Mouse (Mus musculus) stomach, embryonic 14.5 days (tissue): ENCODE measurements at regions not wholly inside any gene's neighbourhood (a gene's known extent, or its start where the extent isn't known, plus 50 kb on each side); places are given as distances from the start of the nearest gene placed in this dataset.

ENCODE experiments used
- ATAC-seq: fragments of 200-750 bp; cut with Nextera tagmentation; 2 replicates; pipeline ENCODE4 v1.8.0; 2017; ENCODE audit warnings: low read depth, moderate TSS enrichment; ENCODE audit not compliant: insufficient number of reproducible peaks, insufficient read depth, low FRiP score
- H3K27ac ChIP-seq: fragments of 300-500 bp; sonication (generic); 2 replicates; pipeline ENCODE4 v1.5.1; 2014; ENCODE audit warnings: mild to moderate bottlenecking, low read length, moderate library complexity, mixed read lengths
- H3K27me3 ChIP-seq: fragments of 300-500 bp; sonication (generic); 2 replicates; pipeline ENCODE4 v1.6.1; 2014; ENCODE audit warnings: low read length, control low read depth, mixed read lengths; ENCODE audit not compliant: control insufficient read depth, insufficient read depth
- H3K36me3 ChIP-seq: fragments of 300-500 bp; sonication (generic); 2 replicates; pipeline ENCODE4 v1.6.1; 2014; ENCODE audit warnings: mild to moderate bottlenecking, control low read depth, low read length, moderate library complexity, mixed read lengths; ENCODE audit not compliant: control insufficient read depth, insufficient read depth
- H3K4me1 ChIP-seq: fragments of 300-500 bp; sonication (generic); 2 replicates; pipeline ENCODE4 v1.6.1; 2014; ENCODE audit warnings: low read length, control low read depth, mixed read lengths; ENCODE audit not compliant: control insufficient read depth, insufficient read depth
- H3K4me2 ChIP-seq: fragments of 300-500 bp; sonication (generic); replicated peaks from 2 replicates; pipeline ENCODE4 v1.6.1; 2014; ENCODE audit warnings: low read depth, low read length, control low read depth
- H3K4me3 ChIP-seq: fragments of 300-500 bp; sonication (generic); 2 replicates; pipeline ENCODE4 v1.5.1; 2014; ENCODE audit warnings: low read depth, low read length, control low read depth
- H3K9ac ChIP-seq: fragments of 300-500 bp; sonication (generic); replicated peaks from 2 replicates; pipeline ENCODE4 v1.6.1; 2014; ENCODE audit warnings: low read depth, mild to moderate bottlenecking, control low read depth, low read length, moderate library complexity, mixed read lengths
- H3K9me3 ChIP-seq: fragments of 300-500 bp; sonication (generic); 2 replicates; pipeline ENCODE4 v1.6.1; 2016; ENCODE audit warnings: low read depth, low read length, control low read depth; ENCODE audit not compliant: control insufficient read depth
- WGBS: fragments of 180-500 bp; shearing (Covaris S2); extraction: QIAGEN DNeasy Blood & Tissue Kit; methylation state at CpG from one replicate; pipeline ENCODE4 v1.1.7; 2014; 5-methylcytosine and 5-hydroxymethylcytosine counted together

- H3K9ac ChIP-seq = no peak overlapping the region
- no peak overlapping the region for H3K4me2 ChIP-seq
- WGBS = 72% methylated on average over 5 of the region's 5 CpGs
- no peaks in the 10 kb centered on the region for H3K27me3 ChIP-seq
- no peak overlapping the region for H3K4me3 ChIP-seq
- no peaks in the 10 kb centered on the region for H3K36me3 ChIP-seq
- no peak for ATAC-seq
- no peaks in the 10 kb centered on the region for H3K9me3 ChIP-seq
- no peak overlapping the region for H3K27ac ChIP-seq
- H3K4me1 ChIP-seq = no peaks in the 10 kb centered on the region
Measured at GRCm38 (mm10) chr2:147627096-147627495, 265.4 kb downstream of the Pax1 start.

- H3K9ac ChIP-seq = no peak overlapping the region
- H3K4me3 ChIP-seq = no peak overlapping the region
- H3K4me2 ChIP-seq = no peak overlapping the region
- no peaks in the 10 kb centered on the region for H3K27me3 ChIP-seq
- WGBS = 82% methylated on average over 4 of the region's 4 CpGs
- H3K36me3 ChIP-seq = no peaks in the 10 kb centered on the region
- no peak overlapping the region for H3K27ac ChIP-seq
- no peak for ATAC-seq
- H3K4me1 ChIP-seq = no peaks in the 10 kb centered on the region
- no peaks in the 10 kb centered on the region for H3K9me3 ChIP-seq
Measured at GRCm38 (mm10) chr2:147623116-147623515, 261.4 kb downstream of the Pax1 start.

- no peaks in the 10 kb centered on the region for H3K36me3 ChIP-seq
- H3K27me3 ChIP-seq = no peaks in the 10 kb centered on the region
- no peaks in the 10 kb centered on the region for H3K9me3 ChIP-seq
- H3K9ac ChIP-seq = no peak overlapping the region
- no peak overlapping the region for H3K27ac ChIP-seq
- no peak overlapping the region for H3K4me2 ChIP-seq
- H3K4me1 ChIP-seq = no peaks in the 10 kb centered on the region
- H3K4me3 ChIP-seq = no peak overlapping the region
- ATAC-seq = no peak
- WGBS = 76% methylated on average over 10 of the region's 10 CpGs
Measured at GRCm38 (mm10) chr2:147617849-147618248, 256.1 kb downstream of the Pax1 start.

DNA sequence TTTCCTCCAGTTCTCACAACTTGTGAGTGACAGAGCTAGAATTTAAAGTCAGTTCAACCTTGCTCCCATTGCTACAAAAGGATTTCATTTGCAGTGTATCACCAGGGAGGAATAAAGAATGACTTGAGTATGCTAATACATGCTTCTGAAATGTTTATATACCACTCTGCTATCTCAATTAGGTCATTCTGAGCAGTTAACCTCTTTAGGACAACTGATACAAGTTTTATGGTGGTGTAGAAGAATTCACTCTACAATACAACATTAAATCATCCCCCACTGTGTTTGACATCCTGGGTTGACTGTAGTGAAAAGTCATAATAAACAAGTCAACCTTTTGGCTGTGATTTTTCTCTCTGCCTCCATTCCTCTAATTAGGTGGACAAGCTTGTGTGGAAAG is 248.6 kb downstream of the Pax1 start:
- no peaks in the 10 kb centered on the region for H3K36me3 ChIP-seq
- H3K27me3 ChIP-seq = no peaks in the 10 kb centered on the region
- H3K4me3 ChIP-seq = no peak overlapping the region
- H3K4me1 ChIP-seq = no peaks in the 10 kb centered on the region
- no peak for ATAC-seq
- H3K9ac ChIP-seq = no peak overlapping the region
- H3K27ac ChIP-seq = no peak overlapping the region
- no peaks in the 10 kb centered on the region for H3K9me3 ChIP-seq
- no peak overlapping the region for H3K4me2 ChIP-seq

DNA sequence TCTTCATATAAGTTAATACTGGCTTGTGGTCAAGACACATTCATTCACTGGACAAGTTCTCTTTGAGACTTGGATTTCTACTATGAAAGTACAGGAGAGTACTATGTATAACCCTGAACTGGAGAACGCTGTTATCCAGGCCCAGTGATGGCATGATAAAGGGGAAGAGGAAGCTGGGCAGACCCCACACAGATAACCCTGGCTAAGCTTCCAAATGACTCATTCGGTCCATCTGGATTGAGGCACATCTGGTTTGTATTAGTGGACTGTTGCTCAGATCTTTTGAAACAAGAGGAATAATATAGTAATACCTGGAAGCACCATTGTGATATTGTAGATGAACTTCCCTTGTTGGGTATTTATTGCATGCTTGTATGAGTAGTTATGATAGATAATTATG is 239.9 kb downstream of the Pax1 start:
- 45% methylated on average over 2 of the region's 2 CpGs for WGBS
- ATAC-seq = no peak

DNA sequence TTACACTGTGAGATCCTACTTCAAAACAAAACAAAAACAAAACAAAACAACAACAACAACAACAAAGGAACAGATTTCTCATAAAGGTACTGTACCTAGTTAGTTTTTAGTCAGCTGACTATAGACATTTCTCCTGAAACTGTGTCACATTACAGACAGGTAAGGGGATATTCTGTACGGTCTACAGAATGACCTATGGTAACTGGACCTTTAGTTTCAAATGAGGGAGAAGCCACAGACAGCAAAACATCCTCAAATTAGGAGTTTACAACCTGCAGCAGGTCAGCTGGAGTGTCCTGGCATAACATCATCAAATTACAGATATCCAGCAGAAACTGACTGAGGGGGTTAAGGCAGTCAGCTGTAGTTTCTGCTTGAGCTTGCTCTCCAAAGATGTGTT is 210.7 kb downstream of the Pax1 start:
- Histone ChIP-seq H3K36me3 (no peaks in the 10 kb centered on the region), H3K9me3 (no peaks in the 10 kb centered on the region), H3K27me3 (no peaks in the 10 kb centered on the region), H3K9ac (no peak overlapping the region), H3K4me2 (no peak overlapping the region), H3K4me1 (no peaks in the 10 kb centered on the region), H3K27ac (no peak overlapping the region), H3K4me3 (no peak overlapping the region)
- ATAC-seq = no peak
- WGBS = 87% methylated on average over 1 of the region's 1 CpGs

More for the DNA sequence above, 239.9 kb downstream of the Pax1 start:
- Histone ChIP-seq H3K4me2 (no peak overlapping the region), H3K9ac (no peak overlapping the region), H3K4me3 (no peak overlapping the region), H3K27me3 (no peaks in the 10 kb centered on the region), H3K36me3 (no peaks in the 10 kb centered on the region), H3K4me1 (no peaks in the 10 kb centered on the region), H3K9me3 (no peaks in the 10 kb centered on the region), H3K27ac (no peak overlapping the region)

GRCm38 (mm10) chr2:147561220-147561619 is 199.5 kb downstream of the Pax1 start:
- ATAC-seq = no peak
- no peak overlapping the region for H3K4me2 ChIP-seq

GRCm38 (mm10) chr2:147560426-147561155 is 198.9 kb downstream of the Pax1 start:
- no peak for ATAC-seq
- H3K4me3 ChIP-seq = no peak overlapping the region
- no peak overlapping the region for H3K9ac ChIP-seq
- no peaks in the 10 kb centered on the region for H3K36me3 ChIP-seq
- H3K27me3 ChIP-seq = no peaks in the 10 kb centered on the region
- no peak overlapping the region for H3K4me2 ChIP-seq
- no peaks in the 10 kb centered on the region for H3K9me3 ChIP-seq
- H3K4me1 ChIP-seq = no peaks in the 10 kb centered on the region
- 66% methylated on average over 20 of the region's 20 CpGs for WGBS
- no peak overlapping the region for H3K27ac ChIP-seq

More at GRCm38 (mm10) chr2:147561220-147561619, 199.5 kb downstream of the Pax1 start:
- 58% methylated on average over 7 of the region's 7 CpGs for WGBS
- H3K4me3 ChIP-seq = no peak overlapping the region
- H3K9ac ChIP-seq = no peak overlapping the region
- H3K27me3 ChIP-seq = no peaks in the 10 kb centered on the region
- H3K36me3 ChIP-seq = no peaks in the 10 kb centered on the region
- H3K4me1 ChIP-seq = no peaks in the 10 kb centered on the region
- no peak overlapping the region for H3K27ac ChIP-seq
- no peaks in the 10 kb centered on the region for H3K9me3 ChIP-seq

DNA sequence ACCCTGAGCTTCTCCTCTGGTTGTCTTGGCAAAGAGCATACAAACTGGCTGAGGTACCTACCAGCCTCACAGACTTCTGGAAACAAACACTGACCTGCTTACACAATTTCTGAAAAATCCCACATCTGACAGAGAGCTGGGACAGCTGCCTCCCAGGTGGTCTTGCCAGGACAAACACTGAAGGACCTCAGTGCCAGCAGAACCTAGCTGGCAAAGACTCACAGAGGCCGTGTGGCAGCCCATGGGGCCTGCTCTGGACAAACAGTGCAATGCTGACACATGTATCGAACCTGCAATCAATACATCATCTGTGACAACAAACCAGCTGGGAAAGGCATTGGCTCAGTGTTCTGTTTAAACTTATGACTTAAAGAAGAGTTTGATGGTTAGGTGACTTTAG is 167.4 kb downstream of the Pax1 start:
- no peaks in the 10 kb centered on the region for H3K9me3 ChIP-seq

More for the DNA sequence above, 167.4 kb downstream of the Pax1 start:
- Histone ChIP-seq H3K9ac (no peak overlapping the region), H3K27ac (no peak overlapping the region), H3K4me1 (no peaks in the 10 kb centered on the region), H3K4me3 (no peak overlapping the region), H3K36me3 (no peaks in the 10 kb centered on the region), H3K27me3 (no peaks in the 10 kb centered on the region), H3K4me2 (no peak overlapping the region)
- no peak for ATAC-seq
- WGBS = 31% methylated on average over 2 of the region's 2 CpGs
